Mouse (Mus musculus): ENCODE measurements at regions not wholly inside any gene's neighbourhood (a gene's known extent, or its start where the extent isn't known, plus 50 kb on each side); places are given as distances from the start of the nearest gene placed in this dataset.

- H3K27me3 ChIP-seq (replicated peaks): no peaks in the 10 kb centered on the region
- in situ Hi-C loops (cut with MboI; ENCODE audit: low pct_ligation_motif_present, low pct_unique_long_range_greater_than_20kb, low sequenced_read_pairs): no loop called here
- no peak overlapping the region for H3K4me2 ChIP-seq (ENCODE audit: insufficient read depth, low read depth, poor library complexity, severe bottlenecking)
- no peaks in the 10 kb centered on the region for H3K36me3 ChIP-seq (replicated peaks in 1 of 2; ENCODE audit: control insufficient read depth in 1 of 2, insufficient read depth in 1 of 2, low read length in 1 of 2)
- peaks cover 0 to 3% of the 10 kb centered on the region in 2 experiments; a peak in 1 of 4 replicates for H3K4me1 ChIP-seq (ENCODE audit: control insufficient read depth in 1 of 2, insufficient read depth in 2 of 2)
- no peak overlapping the region for H3K9ac ChIP-seq (ENCODE audit: insufficient read depth, low read depth)
- no peak overlapping the region for H3K4me3 ChIP-seq (replicated peaks in 1 of 3; ENCODE audit: low read depth in 2 of 3, low read length in 2 of 3, poor library complexity in 1 of 3)
- no peaks in the 10 kb centered on the region for H3K79me2 ChIP-seq (replicated peaks; ENCODE audit: control insufficient read depth, extremely low read depth, insufficient read depth, poor library complexity, severe bottlenecking)
- H3K9me3 ChIP-seq (replicated peaks; ENCODE audit: low read length): no peaks in the 10 kb centered on the region
- DNase-seq (ENCODE audit: extremely low read depth): no peak
- TF ChIP-seq UBTF (IDR thresholded peaks at IDR 0.05; ENCODE audit: low read depth, low read length): no peak
- no peak for TF ChIP-seq ELF1 (IDR thresholded peaks at IDR 0.05; ENCODE audit: low read depth, low read length)
- no peak for TF ChIP-seq EP300 (IDR thresholded peaks at IDR 0.05; ENCODE audit: low read length)
- no peak for TF ChIP-seq SMC3 (IDR thresholded peaks at IDR 0.05; ENCODE audit: low read depth, low read length)
- TF ChIP-seq RAD21 (IDR thresholded peaks at IDR 0.05; ENCODE audit: low read depth, low read length): no peak
- no peak for TF ChIP-seq USF2 (conservative IDR thresholded peaks at IDR 0.05; ENCODE audit: low read depth, low read length)
- TF ChIP-seq ETS1 (conservative IDR thresholded peaks at IDR 0.05; ENCODE audit: low read depth, low read length): no peak
- no peak for TF ChIP-seq POLR2A (IDR thresholded peaks at IDR 0.05; ENCODE audit: low read depth, low read length)
- dilution Hi-C loops (cut with MboI; ENCODE audit: extremely low pct_ligation_motif_present, extremely low pct_unique_long_range_greater_than_20kb, low sequenced_read_pairs): no loop called here
- H3K27ac ChIP-seq (ENCODE audit: insufficient read depth, low read depth): no peak overlapping the region
Observed at GRCm38 (mm10) chr15:26953818-26954385, 58.5 kb upstream of the Fbxl7 start.

GRCm38 (mm10) chr15:26958980-26959379 is 63.6 kb upstream of the Fbxl7 start:
- Histone ChIP-seq H3K4me2 (ENCODE audit: insufficient read depth, low read depth, poor library complexity, severe bottlenecking) (no peak overlapping the region), H3K4me3 (replicated peaks in 1 of 3; ENCODE audit: low read depth in 2 of 3, low read length in 2 of 3, poor library complexity in 1 of 3) (no peak overlapping the region), H3K9ac (ENCODE audit: insufficient read depth, low read depth) (no peak overlapping the region), H3K36me3 (replicated peaks in 1 of 2; ENCODE audit: control insufficient read depth in 1 of 2, insufficient read depth in 1 of 2, low read length in 1 of 2) (no peaks in the 10 kb centered on the region), H3K9me3 (replicated peaks; ENCODE audit: low read length) (no peaks in the 10 kb centered on the region), H3K4me1 (ENCODE audit: control insufficient read depth in 1 of 2, insufficient read depth in 2 of 2) (peaks cover 0 to 3% of the 10 kb centered on the region in 2 experiments; a peak in 1 of 4 replicates), H3K27me3 (replicated peaks) (no peaks in the 10 kb centered on the region), H3K27ac (ENCODE audit: insufficient read depth, low read depth) (no peak overlapping the region), H3K79me2 (replicated peaks; ENCODE audit: control insufficient read depth, extremely low read depth, insufficient read depth, poor library complexity, severe bottlenecking) (no peaks in the 10 kb centered on the region)
- no peak for DNase-seq (ENCODE audit: extremely low read depth)
- in situ Hi-C loops (cut with MboI; ENCODE audit: low pct_ligation_motif_present, low pct_unique_long_range_greater_than_20kb, low sequenced_read_pairs): no loop called here
- dilution Hi-C loops (cut with MboI; ENCODE audit: extremely low pct_ligation_motif_present, extremely low pct_unique_long_range_greater_than_20kb, low sequenced_read_pairs): no loop called here
- TF ChIP-seq HCFC1 (IDR thresholded peaks at IDR 0.05; ENCODE audit: low read depth, low read length): no peak
- no peak for TF ChIP-seq KAT2A (IDR thresholded peaks at IDR 0.05; ENCODE audit: insufficient replicate concordance, low read length)

- H3K36me3 ChIP-seq (replicated peaks in 1 of 2; ENCODE audit: control insufficient read depth in 1 of 2, insufficient read depth in 1 of 2, low read length in 1 of 2): no peaks in the 10 kb centered on the region
- no peaks in the 10 kb centered on the region for H3K79me2 ChIP-seq (replicated peaks; ENCODE audit: control insufficient read depth, extremely low read depth, insufficient read depth, poor library complexity, severe bottlenecking)
- H3K9ac ChIP-seq (ENCODE audit: insufficient read depth, low read depth): no peak overlapping the region
- in situ Hi-C loops (cut with MboI; ENCODE audit: low pct_ligation_motif_present, low pct_unique_long_range_greater_than_20kb, low sequenced_read_pairs) (no loop called here), dilution Hi-C loops (cut with MboI; ENCODE audit: extremely low pct_ligation_motif_present, extremely low pct_unique_long_range_greater_than_20kb, low sequenced_read_pairs) (no loop called here)
- no peaks in the 10 kb centered on the region for H3K27me3 ChIP-seq (replicated peaks)
- TF ChIP-seq TCF12 (IDR thresholded peaks at IDR 0.05; ENCODE audit: low read depth, low read length): no peak
- H3K4me1 ChIP-seq (ENCODE audit: control insufficient read depth in 1 of 2, insufficient read depth in 2 of 2): no peaks in the 10 kb centered on the region
- no peaks in the 10 kb centered on the region for H3K9me3 ChIP-seq (replicated peaks; ENCODE audit: low read length)
- no peak overlapping the region for H3K4me2 ChIP-seq (ENCODE audit: insufficient read depth, low read depth, poor library complexity, severe bottlenecking)
- no peak overlapping the region for H3K27ac ChIP-seq (ENCODE audit: insufficient read depth, low read depth)
- H3K4me3 ChIP-seq (replicated peaks in 1 of 3; ENCODE audit: low read depth in 2 of 3, low read length in 2 of 3, poor library complexity in 1 of 3): no peak overlapping the region
- DNase-seq (ENCODE audit: extremely low read depth): no peak
Observed at GRCm38 (mm10) chr15:26968392-26969025, 73.1 kb upstream of the Fbxl7 start.

Data from CH12.LX (cell line).